Mouse (Mus musculus) brain, embryonic 14.5 days (tissue): Measurements from ENCODE around the gene Tmem88.

Experiments used
- CTCF ChIP-seq: fragments of 200-500 bp; IDR thresholded peaks from 2 replicates; pipeline ENCODE4 v1.5.1; 2012; ENCODE audit warnings: inconsistent platforms, mild to moderate bottlenecking, moderate library complexity, borderline replicate concordance; ENCODE audit not compliant: insufficient read depth, insufficient read length; ENCODE audit errors: extremely low read depth
- POLR2A ChIP-seq: fragments of 200-500 bp; IDR thresholded peaks from 2 replicates; pipeline ENCODE4 v1.6.1; 2012; ENCODE audit warnings: mild to moderate bottlenecking, inconsistent platforms, borderline replicate concordance; ENCODE audit not compliant: poor library complexity, insufficient read depth, insufficient read length, severe bottlenecking; ENCODE audit errors: extremely low read depth

- TF ChIP-seq CTCF = no peak
- TF ChIP-seq POLR2A = no peak
Observed at GRCm38 (mm10) chr11:69426246-69426645, 28.2 kb upstream of the Tmem88 start.
